Mouse (Mus musculus): ENCODE measurements around the gene Gm20388. TPM values are rescaled to one million over a fixed set of nuclear protein-coding genes. Genes with fewer than 3 reads are reported as not detected.
"Not testable (repeated sequence)": the region's sequence is repeated elsewhere in the genome, so short reads cannot be mapped to it uniquely, and the experiment has no call there.

Gm20388 gene
- polyA plus RNA-seq, 1 experiment = 49.7 TPM

- TF ChIP-seq POLR2A (IDR thresholded peaks at IDR 0.05; ENCODE audit: low read depth, low read length) (no peak), CTCF (conservative IDR thresholded peaks at IDR 0.05; ENCODE audit: insufficient read depth, insufficient read length, low read depth, low read length) (no peak)
- Histone ChIP-seq H3K27me3 (replicated peaks; ENCODE audit: control insufficient read depth, insufficient read depth, low read length) (no peaks in the 10 kb centered on the region), H3K36me3 (ENCODE audit: control insufficient read depth, insufficient read depth, low read length) (no peaks in the 10 kb centered on the region), H3K4me1 (ENCODE audit: control insufficient read depth, insufficient read depth, low read length) (peaks cover 14% of the 10 kb centered on the region; the same call in 1 of the 2 replicates), H3K27ac (ENCODE audit: insufficient read depth, low read depth, low read length) (no peak overlapping the region), H3K4me3 (ENCODE audit: insufficient read depth, low read depth, low read length) (no peak overlapping the region)
- DNase-seq = no peak
- WGBS = 91% methylated on average over 10 of the region's 10 CpGs
Observed at GRCm38 (mm10) chr8:123271147-123271546, 3360.5 kb downstream of the Gm20388 start.

DNA sequence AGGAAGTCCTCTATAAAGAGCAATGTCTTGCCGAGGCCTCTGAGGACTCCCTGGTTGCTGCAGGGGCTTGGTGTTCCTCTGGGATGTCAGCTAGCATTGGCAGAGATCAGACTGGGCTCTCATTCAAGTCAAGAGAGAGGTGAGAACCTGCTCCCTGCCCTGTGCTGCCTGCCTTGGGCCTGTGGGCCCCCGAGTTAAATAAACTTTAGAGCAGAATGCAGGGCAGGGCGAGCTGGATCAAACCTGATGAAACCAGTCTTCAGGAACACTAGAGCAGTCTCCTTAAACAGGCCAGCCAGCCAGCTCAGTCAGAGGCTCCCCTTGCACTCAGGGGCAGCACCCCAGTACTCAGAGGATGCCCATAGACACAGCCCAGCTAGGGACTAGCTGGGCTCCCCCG is 3361.3 kb downstream of the Gm20388 start:
- TF ChIP-seq POLR2A (IDR thresholded peaks at IDR 0.05; ENCODE audit: low read depth, low read length) = no peak
- TF ChIP-seq CTCF (conservative IDR thresholded peaks at IDR 0.05; ENCODE audit: insufficient read depth, insufficient read length, low read depth, low read length) = no peak

GRCm38 (mm10) chr8:123274447-123274846 is 3363.8 kb downstream of the Gm20388 start:
- Histone ChIP-seq H3K27ac (ENCODE audit: insufficient read depth, low read depth, low read length) (no peak overlapping the region), H3K4me1 (ENCODE audit: control insufficient read depth, insufficient read depth, low read length) (no peaks in the 10 kb centered on the region), H3K36me3 (ENCODE audit: control insufficient read depth, insufficient read depth, low read length) (no peaks in the 10 kb centered on the region), H3K27me3 (replicated peaks; ENCODE audit: control insufficient read depth, insufficient read depth, low read length) (no peaks in the 10 kb centered on the region), H3K4me3 (ENCODE audit: insufficient read depth, low read depth, low read length) (no peak overlapping the region)
- TF ChIP-seq POLR2A (IDR thresholded peaks at IDR 0.05; ENCODE audit: low read depth, low read length) (no peak), CTCF (conservative IDR thresholded peaks at IDR 0.05; ENCODE audit: insufficient read depth, insufficient read length, low read depth, low read length) (no peak)
- no peak for DNase-seq
- WGBS = 79% methylated on average over 5 of the region's 5 CpGs

More for the DNA sequence above, 3361.3 kb downstream of the Gm20388 start:
- H3K4me3 ChIP-seq (ENCODE audit: insufficient read depth, low read depth, low read length) = no peak overlapping the region
- H3K36me3 ChIP-seq (ENCODE audit: control insufficient read depth, insufficient read depth, low read length) = no peaks in the 10 kb centered on the region
- H3K27ac ChIP-seq (ENCODE audit: insufficient read depth, low read depth, low read length) = no peak overlapping the region
- H3K27me3 ChIP-seq (replicated peaks; ENCODE audit: control insufficient read depth, insufficient read depth, low read length) = no peaks in the 10 kb centered on the region
- peaks cover 14% of the 10 kb centered on the region; the same call in 1 of the 2 replicates for H3K4me1 ChIP-seq (ENCODE audit: control insufficient read depth, insufficient read depth, low read length)
- WGBS = 48% methylated on average over 4 of the region's 4 CpGs
- peak; percentile 52 for DNase-seq

DNA sequence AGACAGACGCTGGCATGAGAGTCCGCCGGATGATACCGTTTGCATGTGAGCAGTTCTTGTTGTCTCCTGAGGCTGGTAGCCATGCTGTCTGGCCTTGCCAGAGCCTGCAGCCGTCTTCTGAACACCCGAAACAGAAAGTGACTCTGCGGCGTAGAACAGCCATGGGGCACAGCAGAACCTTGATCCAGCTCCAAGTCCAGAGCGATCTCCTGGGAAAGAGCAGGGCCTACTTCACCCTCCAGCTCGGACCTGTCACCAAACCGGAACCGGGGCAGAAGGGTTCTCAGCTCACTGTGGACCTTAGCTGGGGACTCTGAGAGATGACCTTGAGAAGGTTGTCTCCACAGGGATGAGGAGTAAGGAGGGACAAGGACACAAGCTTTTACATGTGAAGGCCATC is 3364.5 kb downstream of the Gm20388 start:
- H3K27ac ChIP-seq (ENCODE audit: insufficient read depth, low read depth, low read length) = no peak overlapping the region
- 93% methylated on average over 12 of the region's 12 CpGs for WGBS
- no peaks in the 10 kb centered on the region for H3K4me1 ChIP-seq (ENCODE audit: control insufficient read depth, insufficient read depth, low read length)
- DNase-seq = no peak
- H3K27me3 ChIP-seq (replicated peaks; ENCODE audit: control insufficient read depth, insufficient read depth, low read length) = no peaks in the 10 kb centered on the region
- TF ChIP-seq CTCF (conservative IDR thresholded peaks at IDR 0.05; ENCODE audit: insufficient read depth, insufficient read length, low read depth, low read length) (no peak), POLR2A (IDR thresholded peaks at IDR 0.05; ENCODE audit: low read depth, low read length) (no peak)
- no peaks in the 10 kb centered on the region for H3K36me3 ChIP-seq (ENCODE audit: control insufficient read depth, insufficient read depth, low read length)
- no peak overlapping the region for H3K4me3 ChIP-seq (ENCODE audit: insufficient read depth, low read depth, low read length)

DNA sequence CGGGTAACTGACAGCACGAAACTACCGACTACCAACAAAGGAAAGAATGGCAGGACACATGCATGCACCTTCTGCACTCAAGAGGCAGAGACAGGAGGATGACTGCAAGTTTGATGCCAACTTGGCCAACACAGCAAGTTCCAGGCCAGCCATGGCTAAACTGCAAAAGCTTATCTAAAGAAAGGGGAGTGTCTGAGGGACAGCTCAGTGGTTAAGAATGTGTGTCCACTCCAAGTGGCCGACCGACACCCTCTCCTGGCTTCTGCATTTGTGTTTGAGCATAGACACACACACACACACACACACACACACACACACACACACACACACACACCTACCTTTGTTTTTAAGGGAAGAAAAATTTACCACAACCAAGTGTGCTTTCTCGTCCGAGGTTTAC is 3367.8 kb downstream of the Gm20388 start:
- Histone ChIP-seq H3K4me3 (ENCODE audit: insufficient read depth, low read depth, low read length) (no peak overlapping the region), H3K4me1 (ENCODE audit: control insufficient read depth, insufficient read depth, low read length) (no peaks in the 10 kb centered on the region), H3K36me3 (ENCODE audit: control insufficient read depth, insufficient read depth, low read length) (no peaks in the 10 kb centered on the region), H3K27ac (ENCODE audit: insufficient read depth, low read depth, low read length) (no peak overlapping the region), H3K27me3 (replicated peaks; ENCODE audit: control insufficient read depth, insufficient read depth, low read length) (no peaks in the 10 kb centered on the region)
- TF ChIP-seq CTCF (conservative IDR thresholded peaks at IDR 0.05; ENCODE audit: insufficient read depth, insufficient read length, low read depth, low read length) (no peak), POLR2A (IDR thresholded peaks at IDR 0.05; ENCODE audit: low read depth, low read length) (no peak)
- 70% methylated on average over 7 of the region's 7 CpGs for WGBS
- no peak for DNase-seq

DNA sequence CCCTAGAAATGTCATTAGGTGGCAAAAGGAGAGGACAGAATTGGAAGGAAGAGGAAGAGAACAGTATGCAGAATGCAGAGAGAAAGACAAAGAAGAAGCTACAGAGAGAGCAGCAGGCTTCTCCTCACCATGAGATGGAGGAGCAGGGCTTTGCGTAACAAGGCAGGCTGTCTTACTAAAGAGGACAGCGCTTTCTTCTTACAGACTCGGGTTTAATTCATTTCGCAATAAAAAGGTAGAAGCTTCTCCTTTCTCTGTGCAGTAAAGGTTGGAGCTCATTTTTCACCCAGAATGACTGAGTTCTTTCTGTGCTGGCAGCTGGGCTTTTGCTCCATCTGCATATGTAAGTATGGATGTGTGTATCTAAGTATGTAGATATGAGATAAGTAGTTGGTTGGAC is 3369.2 kb downstream of the Gm20388 start:
- TF ChIP-seq CTCF (conservative IDR thresholded peaks at IDR 0.05; ENCODE audit: insufficient read depth, insufficient read length, low read depth, low read length) = no peak
- TF ChIP-seq POLR2A (IDR thresholded peaks at IDR 0.05; ENCODE audit: low read depth, low read length) = no peak
- H3K4me1 ChIP-seq (ENCODE audit: control insufficient read depth, insufficient read depth, low read length) = no peaks in the 10 kb centered on the region
- no peak for DNase-seq
- no peaks in the 10 kb centered on the region for H3K27me3 ChIP-seq (replicated peaks; ENCODE audit: control insufficient read depth, insufficient read depth, low read length)
- no peak overlapping the region for H3K27ac ChIP-seq (ENCODE audit: insufficient read depth, low read depth, low read length)
- H3K36me3 ChIP-seq (ENCODE audit: control insufficient read depth, insufficient read depth, low read length) = no peaks in the 10 kb centered on the region
- H3K4me3 ChIP-seq (ENCODE audit: insufficient read depth, low read depth, low read length) = no peak overlapping the region
- WGBS = 93% methylated on average over 4 of the region's 4 CpGs

GRCm38 (mm10) chr8:123280302-123281094 is 3369.9 kb downstream of the Gm20388 start:
- H3K36me3 ChIP-seq (ENCODE audit: control insufficient read depth, insufficient read depth, low read length) = no peaks in the 10 kb centered on the region
- no peaks in the 10 kb centered on the region for H3K4me1 ChIP-seq (ENCODE audit: control insufficient read depth, insufficient read depth, low read length)
- no peak overlapping the region for H3K27ac ChIP-seq (ENCODE audit: insufficient read depth, low read depth, low read length)
- H3K4me3 ChIP-seq (ENCODE audit: insufficient read depth, low read depth, low read length) = no peak overlapping the region
- no peaks in the 10 kb centered on the region for H3K27me3 ChIP-seq (replicated peaks; ENCODE audit: control insufficient read depth, insufficient read depth, low read length)
- 92% methylated on average over 13 of the region's 13 CpGs for WGBS
- TF ChIP-seq POLR2A (IDR thresholded peaks at IDR 0.05; ENCODE audit: low read depth, low read length) = no peak
- no peak for TF ChIP-seq CTCF (conservative IDR thresholded peaks at IDR 0.05; ENCODE audit: insufficient read depth, insufficient read length, low read depth, low read length)
- DNase-seq = no peak

GRCm38 (mm10) chr8:123282994-123283393 is 3372.4 kb downstream of the Gm20388 start:
- H3K27ac ChIP-seq (ENCODE audit: insufficient read depth, low read depth, low read length); H3K36me3 ChIP-seq (ENCODE audit: control insufficient read depth, insufficient read depth, low read length); DNase-seq; H3K4me3 ChIP-seq (ENCODE audit: insufficient read depth, low read depth, low read length); H3K4me1 ChIP-seq (ENCODE audit: control insufficient read depth, insufficient read depth, low read length); H3K27me3 ChIP-seq (replicated peaks; ENCODE audit: control insufficient read depth, insufficient read depth, low read length): not testable (repeated sequence)
- WGBS = 83% methylated on average over 6 of the region's 6 CpGs

Data from kidney, adult 2 months (tissue).